Mouse (Mus musculus) liver, adult 2 months (tissue): Measurements from ENCODE around the gene Slc6a13.

ENCODE experiments used
- CTCF ChIP-seq: fragments of 200-500 bp; IDR thresholded peaks from 2 replicates; pipeline ENCODE4 v1.5.1; 2011; ENCODE audit warnings: low read depth, low read length, control low read depth
- POLR2A ChIP-seq: fragments of 200-500 bp; IDR thresholded peaks from 2 replicates; pipeline ENCODE4 v1.6.1; 2011; ENCODE audit warnings: low read length, control low read depth; ENCODE audit not compliant: insufficient read depth; ENCODE audit errors: extremely low read depth

DNA sequence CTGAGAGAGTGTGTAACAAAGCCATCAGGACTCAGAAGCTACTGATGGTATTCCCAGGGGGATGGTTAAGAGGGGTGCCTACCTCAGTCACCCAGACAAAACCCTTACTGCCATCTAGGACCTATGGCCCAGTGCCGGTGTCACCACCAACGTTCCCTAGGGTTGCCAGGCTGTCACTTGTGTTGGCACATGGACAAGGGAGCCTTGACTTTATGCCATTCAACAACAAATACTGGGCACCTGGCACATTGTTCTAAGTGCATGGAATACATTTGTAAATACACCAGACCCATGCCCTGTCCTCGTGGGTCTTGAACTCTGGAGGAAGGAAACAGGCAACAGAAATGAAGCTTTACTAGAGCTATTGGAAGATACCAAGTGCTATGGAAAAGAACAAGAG lies 5.5 kb downstream of the Slc6a13 start:
- no peak for TF ChIP-seq POLR2A
- no peak for TF ChIP-seq CTCF
